Mouse (Mus musculus) lung, embryonic 14.5 days (tissue): Measurements from ENCODE around the gene Maml1. TPM values are rescaled to one million over a fixed set of nuclear protein-coding genes. Genes with fewer than 3 reads are reported as not detected.

Experiments used
- ATAC-seq: fragments of 200-750 bp; cut with Nextera tagmentation; 2 replicates; pipeline ENCODE4 v1.8.0; 2017; ENCODE audit warnings: mild to moderate bottlenecking, moderate TSS enrichment, moderate library complexity; ENCODE audit not compliant: insufficient read depth
- DNase-seq: peaks from one replicate; pipeline ENCODE4 v3.0.0-alpha.2; 2015
- H3K27ac ChIP-seq: fragments of 300-500 bp; sonication (generic); 2 replicates; pipeline ENCODE4 v1.5.1; 2014; ENCODE audit warnings: low read depth, mild to moderate bottlenecking, moderate library complexity
- H3K27me3 ChIP-seq: fragments of 300-500 bp; sonication (generic); 2 replicates; pipeline ENCODE4 v1.6.1; 2014; ENCODE audit warnings: low read length, control low read depth; ENCODE audit not compliant: insufficient read depth
- H3K36me3 ChIP-seq: fragments of 300-500 bp; sonication (generic); 2 replicates; pipeline ENCODE4 v1.6.1; 2014; ENCODE audit warnings: control low read depth; ENCODE audit not compliant: insufficient read depth
- H3K4me1 ChIP-seq: fragments of 300-500 bp; sonication (generic); 2 replicates; pipeline ENCODE4 v1.6.1; 2014; ENCODE audit warnings: antibody characterized with exemption, control low read depth; ENCODE audit not compliant: insufficient read depth
- H3K4me2 ChIP-seq: fragments of 300-500 bp; sonication (generic); 2 replicates; pipeline ENCODE4 v1.6.1; 2014; ENCODE audit warnings: mild to moderate bottlenecking
- H3K4me3 ChIP-seq: fragments of 300-500 bp; sonication (generic); 2 replicates; pipeline ENCODE4 v1.5.1; 2014; ENCODE audit warnings: low read depth, low read length
- H3K9ac ChIP-seq: fragments of 300-500 bp; sonication (generic); 2 replicates; pipeline ENCODE4 v1.6.1; 2014
- H3K9me3 ChIP-seq: fragments of 300-500 bp; sonication (generic); 2 replicates; pipeline ENCODE4 v1.6.1; 2016; ENCODE audit warnings: low read depth, low read length, control low read depth
- CTCF ChIP-seq: IDR thresholded peaks from 2 replicates; pipeline ENCODE4 v1.5.1; 2016; ENCODE audit warnings: antibody characterized with exemption, low read depth
- WGBS: fragments of 180-500 bp; shearing (Covaris S2); extraction: QIAGEN DNeasy Blood & Tissue Kit; methylation state at CpG from one replicate; pipeline ENCODE4 v1.1.7; 2014; 5-methylcytosine and 5-hydroxymethylcytosine counted together
- polyA plus RNA-seq: library from polyadenylated mRNA; unstranded; fragments of >200 nt; fragmentation: Nextera tagmentation; extraction: Ambion mirVana; gene quantifications from 2 replicates; pipeline ENCODE4 v1.2.1, GENCODE M21; 2014

The Maml1 gene
- polyA plus RNA-seq, 1 experiment from 2014 or later: 11.1 TPM

DNA sequence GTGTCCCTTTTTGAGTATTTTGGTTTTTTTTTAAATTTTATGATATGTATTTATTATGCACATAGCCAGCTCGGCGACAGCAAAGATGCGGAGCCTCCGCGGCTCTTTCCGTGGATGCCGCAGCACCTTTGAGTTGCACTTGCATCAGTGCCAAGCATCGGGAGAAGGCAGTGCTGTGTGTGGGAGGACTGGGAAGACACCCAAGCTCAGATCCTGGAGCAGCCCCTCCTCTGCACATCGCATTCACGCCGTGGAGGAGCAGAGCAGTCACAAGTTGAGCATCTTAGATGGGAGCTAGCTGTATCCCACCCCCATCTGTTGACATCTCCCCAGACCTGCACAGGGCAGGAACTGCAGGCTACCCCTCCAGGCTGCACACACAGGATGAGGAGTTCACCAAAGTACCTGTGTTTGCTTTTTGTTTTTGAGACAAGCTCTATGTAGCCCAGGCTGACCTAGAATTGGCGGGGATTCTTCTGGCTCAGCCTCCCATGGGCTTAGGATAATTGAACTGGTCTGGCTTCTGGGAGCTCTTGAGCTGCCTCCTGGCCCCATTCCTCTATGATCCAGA, 38.0 kb downstream of the Maml1 start:
- Histone ChIP-seq H3K9ac (no peak overlapping the region), H3K27me3 (no peaks in the 10 kb centered on the region), H3K9me3 (no peaks in the 10 kb centered on the region), H3K4me3 (no peak overlapping the region), H3K4me2 (no peak overlapping the region), H3K36me3 (peaks cover 37% of the 10 kb centered on the region), H3K27ac (no peak overlapping the region), H3K4me1 (peaks cover 7% of the 10 kb centered on the region; the same call in 1 of the 2 replicates)
- WGBS: 74% methylated on average over 12 of the region's 12 CpGs
- DNase-seq (no peak), ATAC-seq (peak; percentile 19; the same call in 1 of the 2 replicates)
- TF ChIP-seq CTCF: no peak

DNA sequence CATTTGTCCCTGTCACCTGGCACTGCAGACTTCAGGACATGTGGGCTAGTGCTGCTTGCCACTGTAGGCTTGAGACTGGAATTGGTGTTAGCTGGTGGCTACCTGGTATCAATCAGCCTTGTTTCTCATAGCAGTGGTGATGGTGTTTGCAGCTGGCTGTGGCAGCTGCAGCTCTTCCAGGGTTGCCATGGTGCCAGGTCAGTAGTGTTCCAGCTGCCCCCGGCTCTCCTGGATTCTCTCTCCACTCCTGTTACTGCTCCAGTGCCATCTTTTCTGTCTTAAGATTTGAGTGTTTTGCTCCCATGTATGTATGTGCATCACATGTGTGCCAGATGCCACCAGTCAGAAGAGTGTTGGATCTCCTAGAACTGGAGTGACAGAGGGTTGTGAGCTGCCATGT, 38.7 kb downstream of the Maml1 start:
- Histone ChIP-seq H3K4me2 (no peak overlapping the region), H3K27ac (no peak overlapping the region), H3K9ac (no peak overlapping the region), H3K9me3 (no peaks in the 10 kb centered on the region), H3K27me3 (no peaks in the 10 kb centered on the region), H3K4me3 (no peak overlapping the region), H3K4me1 (peaks cover 7% of the 10 kb centered on the region; the same call in 1 of the 2 replicates), H3K36me3 (peaks cover 30% of the 10 kb centered on the region)
- 48% methylated on average over 1 of the region's 1 CpGs for WGBS
- no peak for DNase-seq
- no peak for TF ChIP-seq CTCF
- ATAC-seq: no peak

GRCm38 (mm10) chr11:50252684-50253265, 39.3 kb downstream of the Maml1 start:
- ATAC-seq: peak; percentile 53; the same call in 1 of the 2 replicates

GRCm38 (mm10) chr11:50252166-50252565, 39.9 kb downstream of the Maml1 start:
- no peak overlapping the region for H3K9ac ChIP-seq
- 0 out of 2 replicates have a peak, but pooled peaks have one; percentile 21 for ATAC-seq

More at GRCm38 (mm10) chr11:50252684-50253265, 39.3 kb downstream of the Maml1 start:
- Histone ChIP-seq H3K36me3 (peaks cover 23% of the 10 kb centered on the region), H3K9ac (no peak overlapping the region), H3K4me1 (peaks cover 7% of the 10 kb centered on the region; the same call in 1 of the 2 replicates), H3K27ac (0 out of 2 replicates have a peak overlapping the region, but pooled peaks have one; percentile 9), H3K4me2 (no peak overlapping the region), H3K27me3 (no peaks in the 10 kb centered on the region), H3K9me3 (no peaks in the 10 kb centered on the region), H3K4me3 (no peak overlapping the region)
- no peak for TF ChIP-seq CTCF
- no peak for DNase-seq
- 40% methylated on average over 11 of the region's 11 CpGs for WGBS

GRCm38 (mm10) chr11:50248473-50249171, 43.5 kb downstream of the Maml1 start:
- DNase-seq (no peak), ATAC-seq (no peak)
- H3K9me3 ChIP-seq: no peaks in the 10 kb centered on the region
- WGBS: 77% methylated on average over 7 of the region's 7 CpGs
- H3K36me3 ChIP-seq: no peaks in the 10 kb centered on the region
- TF ChIP-seq CTCF: no peak
- H3K27me3 ChIP-seq: no peaks in the 10 kb centered on the region
- no peak overlapping the region for H3K4me2 ChIP-seq
- H3K27ac ChIP-seq: no peak overlapping the region
- no peak overlapping the region for H3K4me3 ChIP-seq
- H3K9ac ChIP-seq: no peak overlapping the region
- H3K4me1 ChIP-seq: peaks cover 7% of the 10 kb centered on the region; the same call in 1 of the 2 replicates

More at GRCm38 (mm10) chr11:50252166-50252565, 39.9 kb downstream of the Maml1 start:
- H3K36me3 ChIP-seq: peaks cover 17% of the 10 kb centered on the region; the same call in 1 of the 2 replicates
- H3K4me3 ChIP-seq: no peak overlapping the region
- 36% methylated on average over 3 of the region's 3 CpGs for WGBS
- peaks cover 7% of the 10 kb centered on the region; the same call in 1 of the 2 replicates for H3K4me1 ChIP-seq
- H3K9me3 ChIP-seq: no peaks in the 10 kb centered on the region
- no peaks in the 10 kb centered on the region for H3K27me3 ChIP-seq
- TF ChIP-seq CTCF: no peak
- no peak for DNase-seq
- H3K4me2 ChIP-seq: no peak overlapping the region
- H3K27ac ChIP-seq: peak overlapping the region; percentile 13; the same call in 1 of the 2 replicates

GRCm38 (mm10) chr11:50245269-50245668, 46.8 kb downstream of the Maml1 start:
- no peaks in the 10 kb centered on the region for H3K9me3 ChIP-seq
- H3K4me2 ChIP-seq: no peak overlapping the region
- 66% methylated on average over 5 of the region's 5 CpGs for WGBS
- no peak overlapping the region for H3K4me3 ChIP-seq
- H3K27me3 ChIP-seq: no peaks in the 10 kb centered on the region
- no peak overlapping the region for H3K27ac ChIP-seq
- DNase-seq (no peak), ATAC-seq (no peak)
- no peak for TF ChIP-seq CTCF
- H3K4me1 ChIP-seq: no peaks in the 10 kb centered on the region
- H3K9ac ChIP-seq: no peak overlapping the region
- no peaks in the 10 kb centered on the region for H3K36me3 ChIP-seq

DNA sequence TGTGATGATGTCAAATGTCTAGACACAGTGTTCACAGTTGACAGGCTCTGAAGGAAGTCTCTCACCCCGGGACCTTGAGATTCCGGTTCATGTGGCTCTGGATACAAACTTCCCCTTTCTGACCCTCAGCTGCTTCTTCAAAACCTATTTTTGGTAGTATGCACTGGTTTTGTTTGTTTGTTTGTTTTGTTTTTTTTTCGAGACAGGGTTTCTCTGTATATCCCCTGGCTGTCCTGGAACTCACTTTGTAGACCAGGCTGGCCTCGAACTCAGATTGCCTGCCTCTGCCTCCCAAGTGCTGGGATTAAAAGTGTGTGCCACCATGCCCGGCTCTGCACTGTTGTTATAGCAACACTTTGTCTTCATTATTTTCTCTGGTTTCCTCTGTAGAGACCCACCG, 48.2 kb downstream of the Maml1 start:
- DNase-seq (no peak), ATAC-seq (no peak)
- Histone ChIP-seq H3K9me3 (no peaks in the 10 kb centered on the region), H3K36me3 (no peaks in the 10 kb centered on the region), H3K9ac (no peak overlapping the region), H3K27me3 (no peaks in the 10 kb centered on the region), H3K4me2 (no peak overlapping the region), H3K27ac (no peak overlapping the region), H3K4me1 (no peaks in the 10 kb centered on the region), H3K4me3 (no peak overlapping the region)
- 73% methylated on average over 6 of the region's 6 CpGs for whole genome bisulfite sequencing
- TF ChIP-seq CTCF: no peak
